28 mouse cellular contexts compared by ENCODE assay signal in the genomic region with DNA sequence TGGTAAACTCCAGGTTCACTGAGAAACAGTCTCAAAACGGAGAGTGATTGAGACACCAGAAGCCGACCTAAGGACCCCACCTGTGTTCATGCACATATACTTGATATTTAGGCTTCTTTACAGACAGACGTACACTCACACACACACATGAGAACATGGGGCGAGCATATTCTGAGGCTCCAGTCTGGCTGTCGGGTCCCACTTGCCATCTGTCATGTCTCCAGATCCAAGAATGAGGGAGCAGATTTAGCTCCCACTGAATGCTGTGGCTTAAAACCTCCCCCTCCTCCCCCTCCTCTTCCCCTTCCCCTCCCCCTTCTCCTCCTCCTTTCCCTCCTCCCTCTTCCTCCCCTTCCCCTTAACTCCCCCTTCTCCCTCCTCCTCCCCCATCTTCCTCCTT.
DNase-seq lines count a peak whose midpoint lies in the region; ATAC-seq lines count a peak whose summit lies in the region.
"Had no signal": no experiment of that assay in that cellular context is flagged by ENCODE, and none has a peak within 500 bp of the region (broad histone marks: within the 10 kb centered on the region; RNA-seq: fewer than 3 reads in every experiment).

No protein-coding gene starts in this region.

- H3K36me3 ChIP-seq in midbrain, embryonic 15.5 days (replicated peaks), result no peaks in the 10 kb centered on the region
- H3K36me3 ChIP-seq: embryonic facial prominence, embryonic 13.5 days; heart, embryonic 12.5 days; hindbrain, embryonic 10.5 days; limb, embryonic 13.5 days; liver, embryonic 12.5 days; neural tube, embryonic 15.5 days; stomach, embryonic 15.5 days had no signal

- no peak for ATAC-seq in frontal cortex, adult (ENCODE audit: low TSS enrichment)
- no peak for ATAC-seq in midbrain, embryonic 15.5 days (replicated peaks)
- ATAC-seq: activated CD4-positive, CD25-positive, alpha-beta regulatory T cell, adult 4 months; intestine, postnatal 0 days; liver, embryonic 12.5 days had no signal

- intact Hi-C loops in left cerebral cortex, postnatal 14 days (cut with DNase I), result loop anchor here (2.0 to 5.0 kb wide), 2 partner anchors 369 to 395 kb away; no protein-coding TSS in a partner anchor

- H3K4me3 ChIP-seq in midbrain, embryonic 15.5 days, result no peak overlapping the region
- H3K4me3 ChIP-seq: embryonic facial prominence, embryonic 13.5 days; heart, embryonic 12.5 days; hindbrain, embryonic 10.5 days; limb, embryonic 13.5 days; liver, embryonic 12.5 days; neural tube, embryonic 15.5 days; stomach, embryonic 15.5 days had no signal

- 69% methylated on average over 5 of the region's 5 CpGs for WGBS in midbrain, embryonic 15.5 days

- no peak overlapping the region for H3K27ac ChIP-seq in midbrain, embryonic 15.5 days
- H3K27ac ChIP-seq: embryonic facial prominence, embryonic 13.5 days; hindbrain, embryonic 10.5 days; limb, embryonic 13.5 days; liver, embryonic 12.5 days; neural tube, embryonic 15.5 days; stomach, embryonic 15.5 days had no signal

- no peaks in the 10 kb centered on the region for H3K9me3 ChIP-seq in midbrain, embryonic 15.5 days
- H3K9me3 ChIP-seq: embryonic facial prominence, embryonic 13.5 days; heart, embryonic 12.5 days; hindbrain, embryonic 10.5 days; limb, embryonic 13.5 days; liver, embryonic 12.5 days; neural tube, embryonic 15.5 days; stomach, embryonic 15.5 days had no signal

- no peak overlapping the region for H3K9ac ChIP-seq in midbrain, embryonic 15.5 days
- H3K9ac ChIP-seq: embryonic facial prominence, embryonic 13.5 days; heart, embryonic 12.5 days; limb, embryonic 13.5 days; liver, embryonic 12.5 days; neural tube, embryonic 15.5 days; stomach, embryonic 15.5 days had no signal

- DNase-seq in cerebellum, postnatal 10 days, result peak; percentile 52 to 57
- no peak for DNase-seq in cerebellum, adult 11-12 months
- peak; percentile 28 to 49 for DNase-seq in frontal cortex, postnatal 36 days (ENCODE audit: low spot score in 2 of 2)
- peak; percentile 33 to 50 for DNase-seq in left cerebral cortex, postnatal 14 days (ENCODE audit: low spot score in 2 of 2)
- DNase-seq in left cerebral cortex, adult 8-10 months (ENCODE audit: low spot score in 2 of 2), result no peak
- DNase-seq in brain, embryonic 18.5 days (ENCODE audit: low read depth, low spot score), result peak; percentile 60
- DNase-seq: adrenal gland, postnatal 10 days; gastrocnemius, postnatal 14 days; heart, adult 11 months; heart, postnatal 10 days; kidney, postnatal 4 days; lung, adult 18-20 months; lung, postnatal 10 days; right cerebral cortex, postnatal 4 days; thymus, adult 18-20 months; thymus, postnatal 36 days had no signal

- H3K4me2 ChIP-seq in midbrain, embryonic 15.5 days, result no peak overlapping the region
- H3K4me2 ChIP-seq: embryonic facial prominence, embryonic 13.5 days; heart, embryonic 12.5 days; limb, embryonic 13.5 days; liver, embryonic 12.5 days; midbrain, embryonic 11.5 days; neural tube, embryonic 15.5 days; stomach, embryonic 15.5 days had no signal

- H3K4me1 ChIP-seq in midbrain, embryonic 15.5 days, result peaks cover 4% of the 10 kb centered on the region
- H3K4me1 ChIP-seq: heart, embryonic 12.5 days; liver, embryonic 12.5 days; stomach, embryonic 15.5 days had no signal

- H3K27me3 ChIP-seq in midbrain, embryonic 15.5 days (replicated peaks), result 0 out of 2 replicates have a peak, but pooled peaks cover 5% of the 10 kb centered on the region
- H3K27me3 ChIP-seq: embryonic facial prominence, embryonic 13.5 days; heart, embryonic 12.5 days; limb, embryonic 13.5 days; liver, embryonic 12.5 days; neural tube, embryonic 15.5 days; stomach, embryonic 15.5 days had no signal

Comparison
In these comparisons a context has a peak if more than half of its experiments do, and no peak if none do; other contexts are left out.
1. DNase-seq: peak in cerebellum, postnatal 10 days (2 of 2), frontal cortex, postnatal 36 days (2 of 2), left cerebral cortex, postnatal 14 days (2 of 2) and brain, embryonic 18.5 days (single experiment); none in cerebellum, adult 11-12 months (single experiment) and left cerebral cortex, adult 8-10 months (0 of 2).